Mouse (Mus musculus) heart, adult 2 months (tissue): ENCODE measurements around the gene Gsg1.

Experiments
- EP300 ChIP-seq: fragments of 200-500 bp; IDR thresholded peaks from 2 replicates; pipeline ENCODE4 v1.6.1; 2011; ENCODE audit warnings: low read depth, low read length, control low read depth; ENCODE audit not compliant: insufficient read depth
- POLR2A ChIP-seq: fragments of 200-500 bp; IDR thresholded peaks from 2 replicates; pipeline ENCODE4 v1.6.1; 2011; ENCODE audit warnings: mild to moderate bottlenecking, low read depth, low read length, control low read depth; ENCODE audit not compliant: insufficient read depth

DNA sequence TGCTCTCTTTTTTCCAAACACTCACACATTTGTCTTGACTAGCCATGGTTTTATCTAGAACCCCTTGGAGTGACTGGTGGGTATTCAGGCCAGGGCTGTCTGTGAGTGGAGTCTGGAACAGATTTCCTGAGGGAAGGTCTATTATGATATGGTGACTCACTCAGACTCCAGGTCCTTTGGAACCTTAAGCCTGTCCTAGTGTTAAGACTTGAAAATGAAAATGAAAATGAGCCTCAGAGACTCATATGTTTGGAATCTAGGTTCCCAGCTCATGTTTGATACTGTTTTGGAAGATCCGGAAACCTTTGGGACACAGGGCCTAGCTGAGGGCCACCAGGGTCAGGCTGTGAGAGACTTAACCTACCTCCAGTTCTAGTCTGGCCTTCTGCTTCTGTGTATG, 11.9 kb upstream of the Gsg1 start:
- no peak for TF ChIP-seq POLR2A
- no peak for TF ChIP-seq EP300
